Mouse (Mus musculus) cortical plate, adult 2 months (tissue): ENCODE results near the gene Srd5a2.

Source experiments
- CTCF ChIP-seq: fragments of 200-500 bp; IDR thresholded peaks from 2 replicates; pipeline ENCODE4 v1.5.1; 2011; ENCODE audit warnings: mild to moderate bottlenecking, control low read depth, low read length; ENCODE audit not compliant: insufficient read depth; ENCODE audit errors: extremely low read depth
- POLR2A ChIP-seq: fragments of 200-500 bp; IDR thresholded peaks from 2 replicates; pipeline ENCODE4 v1.6.1; 2011; ENCODE audit warnings: mild to moderate bottlenecking, low read length, control low read depth; ENCODE audit not compliant: insufficient read depth; ENCODE audit errors: extremely low read depth

DNA sequence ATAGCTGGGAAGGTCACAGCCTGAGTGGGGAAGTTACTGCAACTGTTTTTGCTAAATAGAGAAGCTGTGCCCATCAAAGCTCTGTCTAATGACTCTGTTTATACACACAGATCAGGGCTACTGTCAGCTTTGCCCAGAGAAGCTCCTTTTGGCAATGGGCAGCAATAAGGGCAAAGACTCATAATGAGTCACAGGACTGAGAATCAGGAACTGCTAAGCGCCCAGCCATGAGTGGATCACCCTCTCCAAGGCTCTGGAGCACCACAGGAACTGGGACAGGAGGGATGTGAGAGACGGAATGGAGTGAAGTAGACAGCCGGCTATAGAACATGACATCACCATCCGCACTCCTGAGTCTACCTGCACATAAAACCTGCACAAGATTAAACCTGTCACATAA is 29.4 kb downstream of the Srd5a2 start:
- TF ChIP-seq CTCF (no peak), POLR2A (no peak)
